8 mouse cellular contexts compared by ENCODE assay signal in genomic region chr9:40730701-40731590, GRCm38 (mm10). TPM values are rescaled to one million over a fixed set of nuclear protein-coding genes. Genes with fewer than 3 reads are reported as not detected.
A peak's percentile ranks its signal among the peaks of the same experiment; 100 is the strongest.
DNase-seq lines count a peak whose midpoint lies in the region; ATAC-seq lines count a peak whose summit lies in the region.

No protein-coding gene starts in this region.

- H3K9ac ChIP-seq in liver, embryonic 15.5 days: no peak overlapping the region
- H3K9ac ChIP-seq in neural tube, embryonic 11.5 days (ENCODE audit: low read length): peak overlapping the region; percentile 59

- H3K36me3 ChIP-seq in embryonic facial prominence, embryonic 10.5 days (replicated peaks): peaks cover 3% of the 10 kb centered on the region; the same call in 1 of the 2 replicates
- no peaks in the 10 kb centered on the region for H3K36me3 ChIP-seq in heart, embryonic 10.5 days
- H3K36me3 ChIP-seq in liver, embryonic 15.5 days (replicated peaks): no peaks in the 10 kb centered on the region
- H3K36me3 ChIP-seq in neural tube, embryonic 11.5 days (ENCODE audit: control insufficient read depth, insufficient read depth, low read length): no peaks in the 10 kb centered on the region

- under 1% methylated on average over 35 of the region's 35 CpGs for WGBS in embryonic facial prominence, embryonic 10.5 days
- under 1% methylated on average over 35 of the region's 35 CpGs for WGBS in heart, embryonic 10.5 days
- 2% methylated on average over 35 of the region's 35 CpGs for WGBS in liver, embryonic 15.5 days (ENCODE audit: insufficient replicate concordance)
- WGBS in neural tube, embryonic 11.5 days: under 1% methylated on average over 35 of the region's 35 CpGs

- peak overlapping the region; percentile 67 for H3K4me2 ChIP-seq in liver, embryonic 15.5 days
- H3K4me2 ChIP-seq in neural tube, embryonic 11.5 days (ENCODE audit: low read depth): peak overlapping the region; percentile 37

- no peaks in the 10 kb centered on the region for H3K27me3 ChIP-seq in embryonic facial prominence, embryonic 10.5 days (replicated peaks; ENCODE audit: low read depth, poor library complexity, severe bottlenecking)
- no peaks in the 10 kb centered on the region for H3K27me3 ChIP-seq in heart, embryonic 10.5 days (ENCODE audit: insufficient read depth, poor library complexity, severe bottlenecking)
- peaks cover 15% of the 10 kb centered on the region for H3K27me3 ChIP-seq in liver, embryonic 15.5 days
- no peaks in the 10 kb centered on the region for H3K27me3 ChIP-seq in neural tube, embryonic 11.5 days (ENCODE audit: control insufficient read depth, insufficient read depth, low read length)

- peak overlapping the region; percentile 58 for H3K4me3 ChIP-seq in embryonic facial prominence, embryonic 10.5 days
- peak overlapping the region; percentile 66 for H3K4me3 ChIP-seq in heart, embryonic 10.5 days
- peak overlapping the region; percentile 42 for H3K4me3 ChIP-seq in liver, embryonic 15.5 days (replicated peaks)
- H3K4me3 ChIP-seq in neural tube, embryonic 11.5 days (ENCODE audit: low read depth, low read length): peak overlapping the region; percentile 30

- H3K9me3 ChIP-seq in embryonic facial prominence, embryonic 10.5 days: no peaks in the 10 kb centered on the region
- no peaks in the 10 kb centered on the region for H3K9me3 ChIP-seq in heart, embryonic 10.5 days
- no peaks in the 10 kb centered on the region for H3K9me3 ChIP-seq in liver, embryonic 15.5 days (replicated peaks)
- no peaks in the 10 kb centered on the region for H3K9me3 ChIP-seq in neural tube, embryonic 11.5 days (ENCODE audit: control insufficient read depth, low read length)

- peak; percentile 86 for DNase-seq in 3T3-L1 (ENCODE audit: low read depth, low spot score)
- peak; percentile 74 for DNase-seq in adrenal gland, postnatal 14 days
- peak; percentile 93 for DNase-seq in embryonic facial prominence, embryonic 10.5 days (ENCODE audit: low spot score)
- peak; percentile 91 for DNase-seq in heart, embryonic 10.5 days (ENCODE audit: low spot score)
- DNase-seq in kidney, adult 8-10 months: peak; percentile 47 to 64
- peak; percentile 83 for DNase-seq in neural tube, embryonic 11.5 days (ENCODE audit: low spot score)
- DNase-seq in telencephalon, adult 2 months (ENCODE audit: low read depth, low spot score): peak; percentile 55

- peaks cover 40% of the 10 kb centered on the region for H3K4me1 ChIP-seq in embryonic facial prominence, embryonic 10.5 days
- peaks cover 12% of the 10 kb centered on the region; the same call in 1 of the 2 replicates for H3K4me1 ChIP-seq in heart, embryonic 10.5 days
- H3K4me1 ChIP-seq in liver, embryonic 15.5 days (replicated peaks): peaks cover 11% of the 10 kb centered on the region; the same call in 1 of the 2 replicates
- no peaks in the 10 kb centered on the region; the same call in 1 of the 2 replicates for H3K4me1 ChIP-seq in neural tube, embryonic 11.5 days (ENCODE audit: control insufficient read depth, insufficient read depth, low read length)

- peak overlapping the region; percentile 92 for H3K27ac ChIP-seq in embryonic facial prominence, embryonic 10.5 days (replicated peaks)
- H3K27ac ChIP-seq in heart, embryonic 10.5 days: peak overlapping the region; percentile 88
- H3K27ac ChIP-seq in liver, embryonic 15.5 days (replicated peaks): 0 out of 2 replicates have a peak overlapping the region, but pooled peaks have one; percentile 6
- peak overlapping the region; percentile 77 for H3K27ac ChIP-seq in neural tube, embryonic 11.5 days (ENCODE audit: low read depth, low read length)

- ATAC-seq in liver, embryonic 15.5 days (ENCODE audit: insufficient read depth): peak; percentile 28; the same call in 1 of the 2 replicates
- ATAC-seq in neural tube, embryonic 11.5 days (ENCODE audit: insufficient read depth, low FRiP score, low TSS enrichment): peak; percentile 80

RNA-seq across cellular contexts. Expression of gene Clmp, which starts 45.2 kb away (rescaled TPM):
- 6.5 and 7.4 TPM in 2 replicates for total RNA-seq in adrenal gland, postnatal 14 days (2021)
- 35.5 and 45.6 TPM in 2 replicates for polyA plus RNA-seq in embryonic facial prominence, embryonic 10.5 days (2016; fragmentation: Nextera tagmentation; extraction: Ambion mirVana)
- 6.2 and 18.4 TPM in 2 replicates for polyA plus RNA-seq in heart, embryonic 10.5 days (2016; fragmentation: Nextera tagmentation; extraction: Ambion mirVana)
- 0.75 and 0.92 TPM in 2 replicates for polyA plus RNA-seq in liver, embryonic 15.5 days (2015; fragmentation: Nextera tagmentation; extraction: Ambion mirVana)
- 46.9 and 47.1 TPM in 2 replicates for polyA plus RNA-seq in neural tube, embryonic 11.5 days (2014; fragmentation: Nextera tagmentation; extraction: Ambion mirVana)

Comparison
In these comparisons a context has a peak if more than half of its experiments do, and no peak if none do; other contexts are left out.
1. Peak in every context shown above with its lines: DNase-seq, ATAC-seq, H3K4me3 ChIP-seq and H3K27ac ChIP-seq.
2. H3K27ac ChIP-seq: peak in every context shown above with its lines; median percentile 92 in embryonic facial prominence, embryonic 10.5 days; 88 in heart, embryonic 10.5 days; 77 in neural tube, embryonic 11.5 days; 6 in liver, embryonic 15.5 days.